Mouse (Mus musculus) embryonic facial prominence, embryonic 13.5 days (tissue): ENCODE data around the gene Slc24a1. TPM values are rescaled to one million over a fixed set of nuclear protein-coding genes. Genes with fewer than 3 reads are reported as not detected.
"Not testable (repeated sequence)": the region's sequence is repeated elsewhere in the genome, so short reads cannot be mapped to it uniquely, and the experiment has no call there.

Experiments
- ATAC-seq: fragments of 200-750 bp; cut with Nextera tagmentation; 2 replicates; pipeline ENCODE4 v1.8.0; 2017; ENCODE audit warnings: low read depth; ENCODE audit not compliant: insufficient number of reproducible peaks, insufficient read depth, low FRiP score, low TSS enrichment
- H3K27ac ChIP-seq: fragments of 300-500 bp; sonication (generic); 2 replicates; pipeline ENCODE4 v1.5.1; 2015; ENCODE audit warnings: moderate library complexity, mild to moderate bottlenecking, inconsistent platforms
- H3K27me3 ChIP-seq: fragments of 300-500 bp; sonication (generic); 2 replicates; pipeline ENCODE4 v1.6.1; 2015; ENCODE audit warnings: mild to moderate bottlenecking, inconsistent platforms
- H3K36me3 ChIP-seq: fragments of 300-500 bp; sonication (generic); 2 replicates; pipeline ENCODE4 v1.6.1; 2015; ENCODE audit warnings: mild to moderate bottlenecking, inconsistent platforms
- H3K4me1 ChIP-seq: fragments of 300-500 bp; sonication (generic); 2 replicates; pipeline ENCODE4 v1.6.1; 2015; ENCODE audit warnings: inconsistent platforms
- H3K4me2 ChIP-seq: fragments of 300-500 bp; sonication (generic); 2 replicates; pipeline ENCODE4 v1.6.1; 2015; ENCODE audit warnings: moderate library complexity, mild to moderate bottlenecking, inconsistent platforms
- H3K4me3 ChIP-seq: fragments of 300-500 bp; sonication (generic); 2 replicates; pipeline ENCODE4 v1.5.1; 2015; ENCODE audit warnings: mild to moderate bottlenecking, inconsistent platforms
- H3K9ac ChIP-seq: fragments of 300-500 bp; sonication (generic); 2 replicates; pipeline ENCODE4 v1.6.1; 2015; ENCODE audit warnings: mild to moderate bottlenecking, inconsistent platforms
- H3K9me3 ChIP-seq: fragments of 300-500 bp; sonication (generic); 2 replicates; pipeline ENCODE4 v1.6.1; 2016; ENCODE audit warnings: inconsistent platforms
- WGBS: fragments of 180-500 bp; shearing (Covaris S2); methylation state at CpG from one replicate; pipeline ENCODE4 v1.1.7; 2015; ENCODE audit warnings: mixed read lengths; 5-methylcytosine and 5-hydroxymethylcytosine counted together
- polyA plus RNA-seq: library from polyadenylated mRNA; unstranded; fragments of >200 nt; fragmentation: Nextera tagmentation; extraction: Ambion mirVana; gene quantifications from 2 replicates; pipeline ENCODE4 v1.2.1, GENCODE M21; 2015

The Slc24a1 gene
- polyA plus RNA-seq: not detected in 2 replicates

DNA sequence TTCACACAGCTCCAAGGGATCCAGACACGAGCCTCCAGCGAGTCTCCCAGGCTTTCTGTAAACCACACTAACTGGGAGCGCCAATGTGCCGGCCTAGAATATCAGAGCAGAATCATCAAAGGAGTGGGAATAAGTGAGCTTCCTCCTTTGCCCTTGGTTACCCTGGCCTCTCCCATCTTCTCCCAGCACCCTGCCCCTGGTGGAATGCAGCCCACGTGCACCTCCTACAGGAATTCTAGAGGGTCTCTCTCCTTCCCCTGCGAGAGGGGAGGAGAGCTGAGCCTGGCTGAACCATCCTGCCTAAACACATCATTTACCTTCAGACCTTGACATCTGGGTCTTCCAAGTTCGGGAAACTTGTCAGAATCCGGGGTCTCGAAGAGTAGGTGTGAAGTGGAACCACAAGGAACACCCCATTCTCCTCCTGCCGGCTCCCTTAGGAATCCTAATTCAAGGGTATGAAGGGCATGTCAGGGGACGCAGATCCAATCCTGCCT lies at the start of gene Slc24a1:
TSS of gene Slc24a1 (minus strand) at position 447 of the 497 bp plus-strand sequence.
- Histone ChIP-seq H3K27ac (no peak within 1 kb of the TSS), H3K9me3 (no peaks in the 10 kb centered on the region), H3K4me1 (0 out of 2 replicates have a peak, but pooled peaks cover 11% of the 10 kb centered on the region), H3K27me3 (peaks cover 53% of the 10 kb centered on the region), H3K9ac (no peak within 1 kb of the TSS), H3K4me3 (no peak within 1 kb of the TSS), H3K36me3 (no peaks in the 10 kb centered on the region), H3K4me2 (no peak within 1 kb of the TSS)
- ATAC-seq: no peak
- WGBS: 36% methylated on average over 11 of the region's 11 CpGs

DNA sequence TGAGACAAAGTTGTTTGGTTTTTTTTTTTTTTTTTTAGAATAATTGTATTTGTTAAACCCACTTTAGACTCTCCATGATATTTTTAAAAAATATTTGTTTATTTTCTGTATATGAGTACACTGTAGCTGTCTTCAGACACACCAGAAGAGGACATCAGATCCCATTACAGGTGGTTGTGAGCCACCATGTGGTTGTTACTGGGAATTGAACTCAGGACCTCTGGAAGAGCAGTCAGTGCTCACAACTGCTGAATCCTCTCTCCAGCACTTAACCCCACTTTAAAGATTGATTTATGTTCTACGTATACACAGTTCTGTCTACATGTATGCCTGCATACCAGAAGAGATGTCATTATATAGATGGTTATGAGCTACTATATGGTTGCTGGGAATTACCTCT lies 44.1 kb upstream of the Slc24a1 start:
- ATAC-seq: not testable (repeated sequence)

DNA sequence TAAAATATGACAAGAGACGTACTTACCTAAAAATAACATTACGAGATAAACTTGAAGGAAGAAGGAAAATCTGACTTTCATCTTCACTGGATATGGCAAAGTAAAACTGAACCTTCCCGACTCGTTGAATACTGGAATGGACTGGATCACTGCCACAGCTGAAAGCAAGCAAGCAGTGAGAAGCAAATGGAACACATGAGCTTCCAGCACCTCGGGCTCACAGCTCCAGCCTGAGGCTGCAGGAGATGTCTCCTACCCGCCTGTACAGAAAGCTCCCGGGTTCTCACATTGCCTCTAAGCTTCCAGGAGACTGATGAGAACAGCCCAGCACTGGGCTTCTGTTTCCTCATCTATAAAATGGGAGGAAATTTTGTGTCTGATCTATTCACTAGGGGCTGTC lies 38.9 kb upstream of the Slc24a1 start:
- H3K9ac ChIP-seq: no peak overlapping the region
- no peaks in the 10 kb centered on the region for H3K4me1 ChIP-seq
- no peaks in the 10 kb centered on the region for H3K27me3 ChIP-seq
- no peak overlapping the region for H3K4me2 ChIP-seq
- ATAC-seq: no peak
- no peak overlapping the region for H3K4me3 ChIP-seq
- H3K9me3 ChIP-seq: no peaks in the 10 kb centered on the region
- peaks cover 70% of the 10 kb centered on the region for H3K36me3 ChIP-seq
- no peak overlapping the region for H3K27ac ChIP-seq
- WGBS: 88% methylated on average over 7 of the region's 7 CpGs

More for the DNA sequence above, 44.1 kb upstream of the Slc24a1 start:
- H3K4me2 ChIP-seq, H3K4me1 ChIP-seq, H3K9ac ChIP-seq, H3K27ac ChIP-seq, H3K9me3 ChIP-seq, H3K4me3 ChIP-seq, H3K27me3 ChIP-seq: not testable (repeated sequence)
- 85% methylated on average over 1 of the region's 1 CpGs for WGBS
- H3K36me3 ChIP-seq: peaks cover 69% of the 10 kb centered on the region

DNA sequence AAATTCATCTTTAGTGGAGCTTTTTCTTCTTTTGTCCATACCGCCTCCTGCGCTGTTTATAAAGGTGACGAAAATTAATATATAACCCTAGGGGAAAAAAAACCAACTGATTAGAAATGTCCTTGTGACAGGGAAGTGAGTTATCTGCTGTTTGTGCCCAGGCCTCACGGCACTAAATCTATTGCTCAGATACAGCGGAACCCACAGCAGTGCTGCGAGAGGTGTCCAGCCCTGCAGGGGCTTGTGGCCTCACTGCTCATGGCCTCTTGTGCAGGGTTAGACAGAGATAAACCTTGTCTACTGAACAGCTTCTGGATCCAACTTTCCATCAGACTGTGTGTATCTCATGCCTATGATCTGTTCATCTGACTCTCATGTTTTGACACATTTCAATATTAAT lies 37.0 kb upstream of the Slc24a1 start:
- Histone ChIP-seq H3K27ac (no peak overlapping the region), H3K4me3 (no peak overlapping the region), H3K9ac (no peak overlapping the region), H3K36me3 (peaks cover 76% of the 10 kb centered on the region), H3K27me3 (no peaks in the 10 kb centered on the region), H3K9me3 (no peaks in the 10 kb centered on the region), H3K4me2 (no peak overlapping the region), H3K4me1 (no peaks in the 10 kb centered on the region)
- WGBS: 85% methylated on average over 6 of the region's 6 CpGs
- no peak for ATAC-seq

DNA sequence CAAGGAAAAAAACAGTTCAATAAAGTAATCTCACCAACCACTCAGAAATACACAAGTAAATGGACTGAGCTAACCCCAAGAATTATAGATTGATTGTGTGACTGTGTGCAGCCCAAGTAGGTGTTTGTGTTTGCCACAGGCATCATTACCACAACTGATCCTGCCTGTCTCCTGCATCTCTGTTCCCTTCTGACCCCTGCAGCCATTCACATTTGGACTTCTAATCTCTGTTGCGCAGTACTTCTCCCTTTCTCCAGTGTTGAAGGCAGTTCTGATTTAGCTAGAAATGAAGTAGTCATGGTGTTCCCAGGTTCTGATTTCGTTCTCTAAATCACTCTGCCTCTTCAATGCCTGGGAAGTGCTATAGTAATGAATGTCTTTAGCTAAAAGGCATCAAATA lies 36.2 kb upstream of the Slc24a1 start:
- 91% methylated on average over 2 of the region's 2 CpGs for WGBS
- Histone ChIP-seq H3K4me3 (no peak overlapping the region), H3K9ac (no peak overlapping the region), H3K36me3 (peaks cover 81% of the 10 kb centered on the region), H3K27ac (no peak overlapping the region), H3K9me3 (no peaks in the 10 kb centered on the region), H3K4me1 (no peaks in the 10 kb centered on the region), H3K4me2 (no peak overlapping the region), H3K27me3 (no peaks in the 10 kb centered on the region)
- ATAC-seq: no peak

DNA sequence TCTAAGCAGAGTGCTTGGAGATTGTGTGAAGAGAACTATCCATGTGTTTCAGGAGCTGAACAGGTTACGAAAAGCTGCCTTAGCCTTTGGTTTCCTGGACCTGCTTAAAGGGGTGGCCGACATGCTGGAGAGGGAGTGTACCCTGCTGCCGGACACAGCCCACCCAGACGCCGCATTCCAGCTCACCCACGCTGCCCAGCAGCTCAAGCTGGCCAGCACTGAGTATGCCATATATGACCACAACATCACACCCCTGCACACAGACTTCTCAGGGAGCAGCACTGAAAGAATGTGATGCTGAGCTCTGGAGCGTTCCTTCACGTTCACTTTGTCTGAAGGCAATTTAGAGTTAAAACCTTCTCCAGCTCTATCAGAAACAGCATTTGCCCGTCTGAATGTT lies 34.4 kb upstream of the Slc24a1 start:
- no peaks in the 10 kb centered on the region for H3K27me3 ChIP-seq
- H3K4me3 ChIP-seq: no peak overlapping the region
- peaks cover 88% of the 10 kb centered on the region for H3K36me3 ChIP-seq
- peak overlapping the region; percentile 36; the same call in 1 of the 2 replicates for H3K9ac ChIP-seq
- ATAC-seq: no peak
- no peak overlapping the region for H3K4me2 ChIP-seq
- 85% methylated on average over 9 of the region's 9 CpGs for WGBS
- no peak overlapping the region for H3K27ac ChIP-seq
- no peaks in the 10 kb centered on the region for H3K4me1 ChIP-seq
- H3K9me3 ChIP-seq: no peaks in the 10 kb centered on the region

DNA sequence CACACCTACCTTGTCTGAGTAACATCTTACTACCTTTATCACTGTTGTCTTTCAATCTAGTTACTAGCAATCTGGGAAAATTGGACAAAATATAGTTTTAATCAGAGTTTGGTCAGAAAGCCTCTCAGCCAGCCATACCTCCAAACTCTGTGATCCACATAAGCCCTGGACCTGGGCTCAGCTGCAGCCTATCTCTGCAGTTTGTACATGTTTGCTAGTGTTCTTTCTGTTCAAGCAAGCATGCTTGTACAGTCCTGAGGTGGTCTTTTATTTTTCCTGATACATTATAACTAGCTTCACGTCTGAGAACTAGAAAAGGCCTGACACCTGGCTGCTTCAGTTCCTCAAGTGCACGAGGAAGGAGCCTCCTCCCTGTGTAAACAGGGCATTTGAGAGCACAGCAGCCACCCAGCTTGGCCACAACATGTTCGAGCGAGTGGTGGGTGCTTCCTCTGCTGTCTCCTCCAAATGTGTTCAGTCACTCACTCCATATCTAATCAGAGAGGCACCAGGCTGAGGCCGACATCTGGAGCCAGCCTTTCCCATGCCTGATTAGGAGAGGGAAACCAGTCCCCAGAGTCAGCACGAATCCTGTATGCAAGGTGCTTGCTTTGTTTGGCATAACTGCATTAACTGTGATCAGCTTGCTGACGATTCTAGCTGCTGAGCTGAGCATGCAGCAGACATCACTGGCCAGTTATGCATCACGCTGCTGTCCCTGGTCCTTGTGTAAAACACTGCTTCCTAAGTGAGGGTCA lies 33.8 kb upstream of the Slc24a1 start:
- ATAC-seq: no peak
- H3K36me3 ChIP-seq: peaks cover 88% of the 10 kb centered on the region
- WGBS: 64% methylated on average over 8 of the region's 8 CpGs

DNA sequence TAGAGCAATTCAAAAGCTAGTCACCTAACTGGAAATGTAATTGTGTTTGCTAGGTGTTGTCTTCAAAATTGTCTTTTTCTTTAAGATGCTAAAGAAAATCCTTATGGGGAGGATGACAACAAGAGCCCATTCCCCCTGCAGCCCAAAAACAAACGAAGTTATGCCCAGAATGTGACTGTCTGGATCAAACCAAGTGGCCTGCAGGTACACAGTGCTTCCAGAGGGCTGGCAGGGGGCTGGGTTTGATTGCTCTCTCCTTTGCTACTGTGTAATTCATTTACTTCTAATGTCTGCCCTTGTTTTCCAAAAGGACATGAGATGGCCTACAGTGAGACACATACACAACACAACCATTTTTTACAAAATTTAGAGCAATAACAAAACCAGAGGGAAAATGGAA lies 30.5 kb upstream of the Slc24a1 start:
- H3K9ac ChIP-seq: no peak overlapping the region
- no peaks in the 10 kb centered on the region for H3K4me1 ChIP-seq
- H3K9me3 ChIP-seq: no peaks in the 10 kb centered on the region
- peaks cover 96% of the 10 kb centered on the region for H3K36me3 ChIP-seq
- H3K4me3 ChIP-seq: no peak overlapping the region
- H3K27me3 ChIP-seq: no peaks in the 10 kb centered on the region
- ATAC-seq: no peak
- H3K4me2 ChIP-seq: no peak overlapping the region
- H3K27ac ChIP-seq: no peak overlapping the region
- WGBS: 74% methylated on average over 1 of the region's 1 CpGs

More for the DNA sequence above, 33.8 kb upstream of the Slc24a1 start:
- Histone ChIP-seq H3K4me3 (no peak overlapping the region), H3K27ac (no peak overlapping the region), H3K9me3 (no peaks in the 10 kb centered on the region), H3K27me3 (no peaks in the 10 kb centered on the region), H3K9ac (peak overlapping the region; percentile 36; the same call in 1 of the 2 replicates), H3K4me2 (no peak overlapping the region), H3K4me1 (no peaks in the 10 kb centered on the region)

DNA sequence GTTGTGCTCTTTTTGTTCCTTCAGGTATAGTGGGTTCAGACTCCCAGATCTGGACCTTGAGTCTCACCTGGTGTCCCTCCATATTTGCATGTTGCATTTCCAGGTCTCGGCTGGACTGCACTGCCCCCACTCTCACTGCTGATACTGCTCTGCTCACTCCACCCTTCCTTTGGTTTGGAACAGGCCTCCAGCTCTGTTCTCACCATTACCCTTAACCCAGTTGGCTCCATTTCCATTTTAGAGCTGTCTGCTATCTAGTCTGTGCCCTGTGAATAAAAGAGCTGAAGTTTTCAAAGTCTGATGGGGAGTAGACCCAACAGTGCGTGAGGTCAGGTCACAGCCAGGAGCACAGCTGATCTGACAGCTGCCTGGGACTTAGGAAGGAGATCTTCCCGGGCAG lies 29.1 kb upstream of the Slc24a1 start:
- Histone ChIP-seq H3K4me1 (no peaks in the 10 kb centered on the region), H3K4me2 (no peak overlapping the region), H3K9ac (no peak overlapping the region), H3K4me3 (no peak overlapping the region), H3K27ac (no peak overlapping the region), H3K9me3 (no peaks in the 10 kb centered on the region), H3K27me3 (no peaks in the 10 kb centered on the region), H3K36me3 (peaks cover 97% of the 10 kb centered on the region)
- no peak for ATAC-seq
- WGBS: 81% methylated on average over 3 of the region's 3 CpGs

DNA sequence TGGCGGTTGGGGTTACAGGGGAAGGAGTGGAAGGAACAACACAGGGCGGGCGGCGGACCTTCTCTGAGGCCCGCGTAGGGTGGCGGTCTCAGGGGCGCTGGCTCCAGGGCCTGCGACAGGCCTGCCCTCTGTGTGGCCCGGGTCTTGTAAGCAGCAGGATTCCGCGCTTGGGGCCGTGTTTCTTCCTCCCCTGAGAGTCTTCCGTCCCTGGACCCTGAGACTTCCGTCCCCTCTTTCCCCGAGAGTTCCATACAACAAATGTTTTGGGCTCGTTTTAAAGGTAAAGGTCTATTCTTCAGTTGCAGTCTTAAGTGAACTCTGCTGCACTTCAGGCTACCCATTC lies 9.5 kb upstream of the Slc24a1 start:
- Histone ChIP-seq H3K4me3 (peak overlapping the region; percentile 83), H3K27me3 (no peaks in the 10 kb centered on the region), H3K4me2 (peak overlapping the region; percentile 82), H3K36me3 (peaks cover 35% of the 10 kb centered on the region), H3K9ac (peak overlapping the region; percentile 93), H3K9me3 (no peaks in the 10 kb centered on the region), H3K4me1 (peaks cover 29% of the 10 kb centered on the region), H3K27ac (peak overlapping the region; percentile 90)
- ATAC-seq: peak; percentile 62; the same call in 1 of the 2 replicates
- 0% methylated on average over 16 of the region's 17 CpGs for WGBS

DNA sequence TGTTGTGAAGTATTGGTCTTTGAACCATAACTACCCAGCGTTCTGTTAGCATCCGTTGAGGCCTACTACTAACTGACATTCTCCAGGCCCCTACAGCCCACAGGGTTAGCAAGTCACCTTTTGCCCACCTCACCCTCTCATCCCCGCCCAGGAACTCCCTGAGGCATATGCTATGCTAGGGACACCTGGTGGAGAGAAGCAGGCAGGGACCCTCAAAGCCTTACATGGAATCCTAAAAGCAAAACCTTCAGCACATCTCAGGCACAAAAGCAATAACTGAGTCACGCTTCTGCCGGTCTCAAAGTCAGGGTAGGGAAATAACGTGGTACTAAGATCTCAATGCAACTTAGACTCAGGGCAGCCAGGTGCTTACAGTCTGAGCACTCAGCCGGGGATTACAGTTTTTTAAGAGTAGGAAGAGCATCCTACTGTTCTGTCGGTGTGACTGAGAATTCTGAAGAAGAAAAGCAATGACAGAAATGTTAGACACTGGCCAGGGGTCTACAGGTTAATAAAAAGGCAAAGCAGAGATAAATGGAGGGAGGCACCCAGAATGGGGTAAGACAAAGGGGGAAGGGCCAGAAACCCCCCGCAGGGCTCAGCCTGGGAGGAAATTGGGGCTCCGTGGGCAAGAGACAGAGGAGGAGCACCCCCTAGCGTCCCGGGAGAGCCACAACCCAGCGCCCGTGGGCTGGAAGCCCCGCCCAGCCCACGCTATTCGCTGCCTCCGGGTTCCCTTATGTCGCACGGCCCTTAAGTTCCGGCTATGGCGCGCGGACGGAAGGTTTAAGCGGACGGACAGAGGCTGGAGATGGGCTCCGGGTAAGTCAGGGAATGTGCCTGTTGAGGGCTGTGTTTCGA lies 8.9 kb upstream of the Slc24a1 start, which contains the start of gene Ints14:
TSS of gene Ints14 (plus strand) at position 789 of the 861 bp plus-strand sequence.
- 4% methylated on average over 29 of the region's 29 CpGs for WGBS
- H3K9ac ChIP-seq: peak within 1 kb of the TSS; percentile 93
- no peaks in the 10 kb centered on the region for H3K9me3 ChIP-seq
- H3K27ac ChIP-seq: peak within 1 kb of the TSS; percentile 90
- peak within 1 kb of the TSS; percentile 82 for H3K4me2 ChIP-seq
- ATAC-seq: peak; percentile 89
- H3K4me1 ChIP-seq: peaks cover 23% of the 10 kb centered on the region
- peaks cover 29% of the 10 kb centered on the region for H3K36me3 ChIP-seq
- H3K4me3 ChIP-seq: peak within 1 kb of the TSS; percentile 83
- H3K27me3 ChIP-seq: no peaks in the 10 kb centered on the region
